Mouse (Mus musculus): ENCODE measurements around the gene Gdi2.
"Not testable (repeated sequence)": the region's sequence is repeated elsewhere in the genome, so short reads cannot be mapped to it uniquely, and the experiment has no call there.

GRCm38 (mm10) chr13:3519994-3520393 is 17.9 kb upstream of the Gdi2 start:
- TF ChIP-seq CTCF (conservative IDR thresholded peaks at IDR 0.05; ENCODE audit: insufficient read depth, insufficient read length, low read depth, low read length); POLR2A (IDR thresholded peaks at IDR 0.05; ENCODE audit: low read depth, low read length): not testable (repeated sequence)

Measured in kidney, adult 2 months (tissue).